Mouse (Mus musculus): ENCODE results near the gene Slfn14. TPM values are rescaled to one million over a fixed set of nuclear protein-coding genes. Genes with fewer than 3 reads are reported as not detected.
A peak's percentile ranks its signal among the peaks of the same experiment; 100 is the strongest.

Gene Slfn14
- polyA plus RNA-seq, 1 experiment from 2014 or later: 0.47 TPM

GRCm38 (mm10) chr11:83230966-83231365, 55.6 kb downstream of the Slfn14 start:
- 49% methylated on average over 3 of the region's 3 CpGs for WGBS
- no peaks in the 10 kb centered on the region for H3K36me3 ChIP-seq (ENCODE audit: insufficient read depth)
- no peaks in the 10 kb centered on the region for H3K4me1 ChIP-seq (ENCODE audit: insufficient read depth)
- H3K27me3 ChIP-seq (ENCODE audit: insufficient read depth, low read length): no peaks in the 10 kb centered on the region
- peak; percentile 24; the same call in 1 of the 2 replicates for TF ChIP-seq CTCF (IDR thresholded peaks at IDR 0.05; ENCODE audit: low read depth)
- no peak overlapping the region for H3K9ac ChIP-seq
- no peaks in the 10 kb centered on the region for H3K9me3 ChIP-seq (ENCODE audit: low read depth, low read length)
- DNase-seq: peak; percentile 25
- no peak overlapping the region for H3K4me3 ChIP-seq (ENCODE audit: low read depth, low read length)
- H3K4me2 ChIP-seq: no peak overlapping the region
- no peak for ATAC-seq (ENCODE audit: insufficient read depth)
- no peak overlapping the region for H3K27ac ChIP-seq (ENCODE audit: low read depth)

DNA sequence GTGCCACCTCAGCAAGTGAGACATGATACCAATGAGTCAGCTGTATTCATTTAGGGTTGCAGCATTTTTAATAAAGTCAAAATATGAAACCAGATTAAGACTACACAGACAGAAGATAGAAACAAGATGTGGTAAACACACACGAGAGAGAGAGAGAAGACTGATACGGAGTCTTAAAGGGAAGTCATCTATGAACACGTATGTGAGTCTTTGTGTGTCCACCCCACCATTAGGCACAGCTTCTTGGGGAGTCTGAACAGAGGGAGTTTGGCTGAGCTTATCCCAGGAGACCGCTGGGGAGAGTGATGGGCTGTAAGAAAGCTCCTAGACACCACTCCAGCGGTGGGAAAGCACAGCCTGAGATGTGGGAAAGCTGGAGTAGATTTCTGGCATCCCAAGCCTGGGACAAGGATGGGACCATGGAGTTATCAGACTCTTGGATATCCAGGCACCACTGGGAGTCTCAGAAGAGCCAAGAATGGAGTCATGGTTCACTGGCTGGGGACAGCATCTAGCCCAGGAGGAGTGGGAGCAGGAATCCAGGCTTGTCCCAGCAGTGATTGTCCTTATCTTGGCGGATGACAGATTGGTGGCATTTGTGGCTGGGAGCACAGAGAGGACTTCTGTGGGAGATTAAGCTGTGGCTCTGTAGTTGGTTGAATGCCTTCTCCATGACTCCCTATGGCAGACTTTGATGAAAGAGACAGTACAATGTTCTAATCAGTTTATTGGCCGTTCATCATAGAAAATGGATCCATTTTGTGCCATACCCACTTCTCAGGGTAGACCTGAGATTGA, 58.4 kb downstream of the Slfn14 start:
- no peaks in the 10 kb centered on the region for H3K4me1 ChIP-seq (ENCODE audit: insufficient read depth)
- H3K4me2 ChIP-seq: no peak overlapping the region
- 74% methylated on average over 7 of the region's 7 CpGs for WGBS
- no peak for ATAC-seq (ENCODE audit: insufficient read depth)
- no peaks in the 10 kb centered on the region for H3K9me3 ChIP-seq (ENCODE audit: low read depth, low read length)
- no peak overlapping the region for H3K27ac ChIP-seq (ENCODE audit: low read depth)
- DNase-seq: no peak
- no peak overlapping the region for H3K9ac ChIP-seq
- no peaks in the 10 kb centered on the region for H3K36me3 ChIP-seq (ENCODE audit: insufficient read depth)
- no peak for TF ChIP-seq CTCF (IDR thresholded peaks at IDR 0.05; ENCODE audit: low read depth)
- H3K4me3 ChIP-seq (ENCODE audit: low read depth, low read length): no peak overlapping the region
- no peaks in the 10 kb centered on the region for H3K27me3 ChIP-seq (ENCODE audit: insufficient read depth, low read length)

- Histone ChIP-seq H3K9me3 (ENCODE audit: low read depth, low read length) (no peaks in the 10 kb centered on the region), H3K9ac (no peak overlapping the region), H3K4me3 (ENCODE audit: low read depth, low read length) (no peak overlapping the region; the same call in 1 of the 2 replicates), H3K27me3 (ENCODE audit: insufficient read depth, low read length) (no peaks in the 10 kb centered on the region), H3K4me1 (ENCODE audit: insufficient read depth) (no peaks in the 10 kb centered on the region), H3K4me2 (no peak overlapping the region; the same call in 1 of the 2 replicates), H3K36me3 (ENCODE audit: insufficient read depth) (no peaks in the 10 kb centered on the region), H3K27ac (ENCODE audit: low read depth) (no peak overlapping the region)
- WGBS: 87% methylated on average over 9 of the region's 9 CpGs
- ATAC-seq (ENCODE audit: insufficient read depth) (no peak), DNase-seq (no peak)
- TF ChIP-seq CTCF (IDR thresholded peaks at IDR 0.05; ENCODE audit: low read depth): no peak
These were observed 61.1 kb downstream of the Slfn14 start for GRCm38 (mm10) chr11:83225371-83225960.

Other genes starting within 250 kb of the Slfn14 start
- gene Slfn2, start 221.6 kb downstream of the Slfn14 start, polyA plus RNA-seq (2014; fragmentation: Nextera tagmentation; extraction: Ambion mirVana): 4.7 and 5.8 TPM in 2 replicates
- gene Slfn1, start 169.9 kb downstream of the Slfn14 start, polyA plus RNA-seq (2014; fragmentation: Nextera tagmentation; extraction: Ambion mirVana): 0.32 and 0.34 TPM in 2 replicates
- 0.08 TPM in 1 of 2 replicates, not detected in the other for gene Slfn4, start 111.5 kb downstream of the Slfn14 start, polyA plus RNA-seq (2014; fragmentation: Nextera tagmentation; extraction: Ambion mirVana)
- gene Slfn3, start 95.4 kb downstream of the Slfn14 start, polyA plus RNA-seq (2014; fragmentation: Nextera tagmentation; extraction: Ambion mirVana): 1.1 and 1.2 TPM in 2 replicates
- gene Ap2b1, start 12.3 kb upstream of the Slfn14 start, polyA plus RNA-seq (2014; fragmentation: Nextera tagmentation; extraction: Ambion mirVana): 75.3 and 78.0 TPM in 2 replicates
- gene Pex12, start 15.9 kb upstream of the Slfn14 start, polyA plus RNA-seq (2014; fragmentation: Nextera tagmentation; extraction: Ambion mirVana): 12.0 and 12.8 TPM in 2 replicates
- 0.88 and 1.3 TPM in 2 replicates for gene Rasl10b, start 122.4 kb upstream of the Slfn14 start, polyA plus RNA-seq (2014; fragmentation: Nextera tagmentation; extraction: Ambion mirVana)
- not detected in 2 replicates for gene Gas2l2, start 142.7 kb upstream of the Slfn14 start, polyA plus RNA-seq (2014; fragmentation: Nextera tagmentation; extraction: Ambion mirVana)
- gene 1700020L24Rik, start 151.0 kb upstream of the Slfn14 start, polyA plus RNA-seq (2014; fragmentation: Nextera tagmentation; extraction: Ambion mirVana): 0.23 and 0.64 TPM in 2 replicates
- 2.1 TPM in 2 replicates for gene Mmp28, start 176.3 kb upstream of the Slfn14 start, polyA plus RNA-seq (2014; fragmentation: Nextera tagmentation; extraction: Ambion mirVana)
- 14.4 and 14.7 TPM in 2 replicates for gene Taf15, start 186.4 kb upstream of the Slfn14 start, polyA plus RNA-seq (2014; fragmentation: Nextera tagmentation; extraction: Ambion mirVana)
- gene Heatr9, start 235.4 kb upstream of the Slfn14 start, polyA plus RNA-seq (2014; fragmentation: Nextera tagmentation; extraction: Ambion mirVana): 0.09 TPM in 1 of 2 replicates, not detected in the other
- 0.64 TPM in 1 of 2 replicates, not detected in the other for gene Ccl5, start 243.8 kb upstream of the Slfn14 start, polyA plus RNA-seq (2014; fragmentation: Nextera tagmentation; extraction: Ambion mirVana)

Data from lung, embryonic 14.5 days (tissue).